Mouse (Mus musculus) gastrocnemius, adult 2 months (tissue): ENCODE data around the gene Il31. TPM values are rescaled to one million over a fixed set of nuclear protein-coding genes. Genes with fewer than 3 reads are reported as not detected.

ENCODE experiments used
- DNase-seq: peaks from one replicate; pipeline ENCODE4 v3.0.0; 2022
- H3K27ac ChIP-seq: fragments of 200-600 bp; 2 replicates; pipeline ENCODE4 v1.8.1; 2022; ENCODE audit warnings: mild to moderate bottlenecking
- H3K4me3 ChIP-seq: fragments of 200-600 bp; 2 replicates; pipeline ENCODE4 v1.8.1; 2022; ENCODE audit warnings: mild to moderate bottlenecking, moderate library complexity
- CTCF ChIP-seq: fragments of 200-600 bp; IDR thresholded peaks from 2 replicates; pipeline ENCODE4 v1.8.1; 2022; ENCODE audit warnings: antibody characterized with exemption, mild to moderate bottlenecking, moderate library complexity
- intact Hi-C: fragments of 180-260 bp; cut with DNase I; formaldehyde crosslinking; loops from one replicate; pipeline ENCODE4 v1.15.1; 2025
- microRNA-seq: library from miRNA; unstranded; fragments of <30 nt; microRNA quantifications from one replicate; pipeline ENCODE4 v1.2.0, GENCODE M21; 2021
- total RNA-seq, 2 experiments: library from RNA; stranded (reverse); gene quantifications; 2 replicates each; pipeline ENCODE4 v1.2.3; 2021

Gene Il31
- total RNA-seq, 2 experiments from 2014 or later = not detected

DNA sequence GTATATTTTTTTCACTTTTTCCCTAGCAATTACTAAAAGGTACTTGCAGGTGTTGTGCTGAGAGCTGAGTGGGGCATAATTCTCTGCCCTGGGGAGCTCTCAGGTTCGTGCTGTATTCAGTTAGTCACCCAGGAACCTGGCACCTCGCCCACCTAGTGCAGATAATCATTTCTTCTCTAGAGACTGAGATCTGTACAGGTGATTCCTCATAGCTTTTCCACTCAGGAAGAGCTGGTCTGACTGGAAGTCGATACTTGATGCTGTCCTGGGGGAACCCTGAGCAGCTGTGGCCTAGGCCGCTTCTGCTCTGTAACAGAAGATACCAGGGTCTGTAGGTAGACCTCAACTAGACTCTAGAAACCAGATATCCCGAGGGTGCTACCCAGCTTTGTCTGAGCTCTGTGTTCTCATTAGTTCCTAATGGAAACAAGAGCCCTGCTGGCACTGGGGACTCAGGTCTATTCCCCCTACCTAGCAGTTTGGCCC lies 44.4 kb downstream of the Il31 start:
- Histone ChIP-seq H3K27ac (no peak overlapping the region), H3K4me3 (no peak overlapping the region)
- no peak for DNase-seq
- intact Hi-C loops = loop anchor here (1.0 to 10.0 kb wide), 4 partner anchors 58 to 190 kb away; partner anchors contain the start of gene Wdr66
- TF ChIP-seq CTCF = no peak

DNA sequence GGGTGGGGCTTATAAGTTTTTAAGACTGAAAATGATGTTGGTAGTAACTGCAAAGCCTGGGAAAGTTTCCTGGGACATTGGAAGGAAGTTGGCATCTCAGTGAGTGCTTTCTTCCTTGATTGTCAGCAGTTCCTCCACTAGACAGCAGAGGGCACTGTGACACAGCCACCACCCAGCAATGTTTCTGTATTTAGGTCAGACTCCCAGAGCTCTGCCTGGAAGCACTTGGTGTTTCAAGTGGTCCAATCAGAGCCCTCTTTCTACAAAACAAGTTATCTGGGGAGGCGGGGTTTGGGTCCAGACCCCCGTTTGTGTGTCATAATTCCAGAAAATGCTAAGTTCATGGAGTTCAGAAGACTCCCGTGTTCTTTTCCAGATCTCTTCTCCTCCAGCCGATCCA lies 45.2 kb downstream of the Il31 start:
- H3K4me3 ChIP-seq = no peak overlapping the region
- H3K27ac ChIP-seq = peak overlapping the region; percentile 39; the same call in 1 of the 2 replicates
- intact Hi-C loops = loop anchor here (1.0 to 10.0 kb wide), 4 partner anchors 59 to 189 kb away; partner anchors contain the start of gene Wdr66
- no peak; the same call in 1 of the 2 replicates for TF ChIP-seq CTCF
- peak; percentile 73 for DNase-seq

DNA sequence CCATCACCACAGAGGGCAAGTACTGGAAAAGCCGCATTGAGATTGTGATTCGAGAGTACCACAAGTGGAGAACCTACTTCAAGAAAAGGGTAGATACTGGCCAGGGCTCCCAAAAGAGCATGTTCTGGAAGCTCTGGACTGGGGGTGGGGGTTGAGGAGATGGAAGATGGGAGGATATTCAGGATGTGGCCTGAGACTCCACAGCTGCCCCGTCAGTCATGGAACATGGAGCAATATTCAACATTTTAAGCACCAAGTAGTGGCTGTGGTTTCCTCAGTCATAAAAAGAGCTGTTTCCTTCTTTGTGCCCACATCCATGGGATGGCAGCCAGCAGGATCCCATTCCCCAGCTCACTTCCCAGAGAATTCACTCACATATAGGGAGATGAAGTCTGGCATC lies 47.0 kb downstream of the Il31 start:
- no peak for DNase-seq
- intact Hi-C loops = loop anchor here (5.0 to 10.0 kb wide), 2 partner anchors 170 to 187 kb away; partner anchors contain the start of gene Wdr66
- no peak overlapping the region for H3K4me3 ChIP-seq
- TF ChIP-seq CTCF = no peak
- no peak overlapping the region for H3K27ac ChIP-seq

DNA sequence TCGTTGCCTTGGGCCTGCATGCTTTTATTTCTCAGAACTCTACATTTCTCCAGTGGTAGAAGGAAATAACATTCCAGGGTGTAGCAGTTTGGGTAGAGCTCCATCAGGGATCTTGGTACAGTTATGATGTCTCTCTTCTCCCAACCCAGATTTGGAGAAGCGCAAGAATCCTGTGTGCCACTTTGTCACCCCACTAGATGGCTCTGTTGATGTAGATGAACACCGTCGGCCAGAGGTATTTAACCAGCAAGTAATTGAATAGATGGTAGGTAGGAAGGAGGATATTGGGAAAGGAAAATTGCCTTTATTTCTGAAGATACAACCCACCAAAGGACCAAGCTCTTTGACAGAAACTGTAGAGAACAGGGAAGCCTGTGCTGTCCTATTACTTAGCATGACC lies 48.6 kb downstream of the Il31 start:
- Histone ChIP-seq H3K4me3 (no peak overlapping the region; the same call in 1 of the 2 replicates), H3K27ac (peak overlapping the region; percentile 85)
- no peak for DNase-seq
- TF ChIP-seq CTCF = peak; percentile 18; the same call in 1 of the 2 replicates
- intact Hi-C loops = loop anchor here (5.0 to 10.0 kb wide), 2 partner anchors 172 to 186 kb away; partner anchors contain the start of gene Wdr66

DNA sequence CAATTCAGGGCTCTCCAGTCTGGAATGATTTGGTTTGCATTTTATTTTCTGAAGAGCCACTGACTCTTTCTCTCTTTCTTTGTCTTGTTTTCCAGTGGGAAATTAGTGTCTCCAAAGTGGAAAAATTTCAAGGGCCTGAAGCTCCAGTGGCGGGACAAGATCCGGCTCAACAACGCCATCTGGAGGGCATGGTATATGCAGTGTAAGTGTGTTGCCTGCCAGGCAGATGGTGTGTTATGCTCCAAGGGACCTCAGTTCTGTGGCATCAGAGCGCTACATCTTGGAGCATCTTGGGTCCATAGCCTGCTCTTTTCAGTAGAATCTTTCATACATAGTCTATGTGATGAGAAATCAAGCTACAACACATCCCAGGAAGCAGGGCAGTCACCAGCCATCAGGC lies 49.3 kb downstream of the Il31 start:
- TF ChIP-seq CTCF = peak; percentile 59
- peak; percentile 57 for DNase-seq
- intact Hi-C loops = loop anchor here (5.0 to 10.0 kb wide), 2 partner anchors 172 to 185 kb away; partner anchors contain the start of gene Wdr66

DNA sequence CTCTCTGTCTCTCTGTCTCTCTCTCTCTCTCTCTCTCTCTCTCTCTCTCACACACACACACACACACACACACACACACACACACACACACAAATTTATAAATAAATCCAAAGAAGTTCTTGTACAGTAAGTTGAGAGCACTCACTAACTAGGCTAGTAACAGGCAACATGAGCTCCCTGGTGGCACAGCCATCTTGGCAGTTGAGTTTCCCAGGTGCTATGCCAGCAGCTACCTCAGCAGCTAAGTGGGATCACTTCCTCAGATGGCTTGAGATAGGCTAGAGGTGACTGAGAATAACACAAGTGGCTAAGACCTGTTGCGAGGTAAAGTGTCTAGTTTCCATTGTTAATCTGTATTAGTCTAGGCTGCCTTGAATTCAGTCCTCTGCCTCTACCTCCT lies 50.0 kb downstream of the Il31 start:
- intact Hi-C loops = no loop called here
- peak overlapping the region; percentile 85 for H3K27ac ChIP-seq
- no peak for TF ChIP-seq CTCF
- DNase-seq = peak; percentile 83
- H3K4me3 ChIP-seq = no peak overlapping the region; the same call in 1 of the 2 replicates

More for the DNA sequence above, 49.3 kb downstream of the Il31 start:
- Histone ChIP-seq H3K27ac (peak overlapping the region; percentile 85), H3K4me3 (peak overlapping the region; percentile 2; the same call in 1 of the 2 replicates)

DNA sequence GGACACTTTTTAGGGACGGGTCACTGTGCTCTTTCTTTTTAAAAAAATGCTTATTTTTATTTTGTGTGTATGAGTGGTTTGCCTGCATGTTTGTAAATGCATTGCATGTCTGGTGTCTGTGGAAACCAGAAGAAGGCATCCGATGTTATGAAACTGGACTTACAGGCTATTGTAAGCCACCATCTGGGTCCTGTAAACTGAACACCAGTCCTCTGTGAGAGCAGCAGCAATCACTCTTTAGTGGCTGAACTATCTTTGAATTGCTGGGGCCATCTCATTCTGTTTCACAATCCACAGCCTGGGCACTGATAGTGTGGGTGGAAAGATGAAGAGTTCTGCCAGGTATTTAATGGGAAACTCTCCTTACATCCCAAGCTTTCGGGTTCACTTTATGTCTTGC lies 50.9 kb downstream of the Il31 start:
- DNase-seq = peak; percentile 5
- H3K4me3 ChIP-seq = no peak overlapping the region
- H3K27ac ChIP-seq = peak overlapping the region; percentile 85
- intact Hi-C loops = no loop called here
- no peak for TF ChIP-seq CTCF

DNA sequence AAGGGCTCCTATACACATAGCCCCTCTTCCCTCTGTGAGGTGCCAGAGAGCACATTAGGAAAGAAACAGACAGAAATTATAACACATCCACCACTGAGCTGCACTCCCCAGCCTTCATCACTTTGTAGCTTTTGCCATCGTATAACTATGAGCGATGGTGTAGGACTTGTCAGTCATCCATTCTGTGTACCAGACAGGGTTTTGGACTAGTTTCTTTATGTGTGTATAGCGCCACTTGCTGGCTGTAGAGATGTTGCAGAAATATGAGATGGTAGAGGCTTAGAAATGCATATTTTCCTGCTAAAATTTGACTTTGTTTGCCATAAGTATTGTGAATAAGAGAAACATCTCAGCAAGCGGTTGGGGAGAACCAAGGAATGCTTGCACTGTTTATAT lies 52.5 kb downstream of the Il31 start:
- intact Hi-C loops = loop anchor here (1.0 to 2.0 kb wide), 2 partner anchors 59 to 68 kb away; no protein-coding TSS in a partner anchor

DNA sequence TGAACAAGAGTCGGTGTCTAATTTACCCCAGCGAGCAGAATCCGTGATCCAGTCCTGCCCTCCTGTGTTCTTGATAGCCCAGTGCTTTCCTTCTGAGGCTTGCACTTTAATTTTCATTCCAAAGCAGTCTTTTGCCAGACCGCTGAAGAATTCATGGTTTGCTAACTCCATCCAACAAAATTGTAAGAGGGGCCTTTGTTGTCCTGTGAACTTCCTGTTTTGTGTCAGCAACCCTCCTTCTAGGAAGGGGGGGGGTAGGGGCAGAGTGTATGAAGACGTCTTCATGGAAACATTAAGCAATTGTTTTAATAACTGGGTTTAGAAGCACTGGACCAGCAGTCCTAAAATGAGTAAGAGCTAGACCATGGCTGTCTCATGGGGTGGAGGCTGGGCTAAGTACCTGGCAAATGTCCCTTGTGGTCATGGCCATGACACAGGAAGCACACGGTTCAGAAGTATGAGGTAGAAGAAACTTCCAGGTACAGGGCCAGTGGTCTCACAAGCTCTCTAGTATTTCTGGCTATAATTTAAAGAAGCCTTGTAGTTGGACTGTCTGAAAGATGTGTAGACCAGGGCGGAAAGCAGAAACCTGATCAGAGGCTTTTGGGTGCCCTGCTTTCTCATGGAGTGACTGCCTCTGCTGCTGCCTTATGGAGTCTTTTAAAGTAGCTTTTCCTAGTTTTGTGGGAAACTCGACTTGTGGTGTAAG lies 53.1 kb downstream of the Il31 start:
- peak overlapping the region; percentile 85 for H3K27ac ChIP-seq
- intact Hi-C loops = loop anchor here (1.0 to 2.0 kb wide), 2 partner anchors 59 to 67 kb away; no protein-coding TSS in a partner anchor
- peak overlapping the region; percentile 35 for H3K4me3 ChIP-seq
- peak; percentile 54 for TF ChIP-seq CTCF
- DNase-seq = no peak

More for the DNA sequence above, 52.5 kb downstream of the Il31 start:
- peak; percentile 47 for DNase-seq
- TF ChIP-seq CTCF = peak; percentile 86
- Histone ChIP-seq H3K4me3 (peak overlapping the region; percentile 35; the same call in 1 of the 2 replicates), H3K27ac (peak overlapping the region; percentile 85)

DNA sequence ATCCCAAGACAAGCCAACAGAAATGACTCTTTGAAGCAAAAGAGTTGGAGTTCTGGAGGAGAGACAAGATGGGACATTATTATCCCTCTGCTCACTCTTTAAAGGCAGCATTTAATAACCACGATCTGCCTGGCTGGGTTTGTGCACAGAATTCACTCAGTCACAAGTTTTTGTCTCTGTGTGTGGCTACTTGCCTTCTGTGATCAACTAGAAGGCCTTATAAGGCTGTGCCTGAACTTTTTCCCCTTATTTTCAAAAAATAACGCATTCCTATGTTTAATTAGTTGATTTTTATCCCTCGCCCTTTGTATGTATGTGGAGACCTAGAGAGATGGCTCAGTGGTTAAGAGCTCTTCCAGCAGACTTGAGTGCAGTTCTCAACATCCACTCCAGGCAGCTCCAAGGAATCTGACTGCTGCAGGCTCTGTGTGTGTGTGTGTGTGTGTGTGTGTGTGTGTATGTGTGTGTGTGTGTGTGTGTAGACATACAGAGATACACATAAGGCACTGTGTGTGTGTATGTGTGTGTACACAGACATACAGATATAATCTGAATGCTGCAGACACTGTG lies 56.9 kb downstream of the Il31 start:
- H3K4me3 ChIP-seq = no peak overlapping the region; the same call in 1 of the 2 replicates
- intact Hi-C loops = loop anchor here (5.0 kb wide), 1 partner anchor 40 kb away; the partner anchor contains the start of gene Mlxip
- peak overlapping the region; percentile 48 for H3K27ac ChIP-seq
- TF ChIP-seq CTCF = no peak
- no peak for DNase-seq

DNA sequence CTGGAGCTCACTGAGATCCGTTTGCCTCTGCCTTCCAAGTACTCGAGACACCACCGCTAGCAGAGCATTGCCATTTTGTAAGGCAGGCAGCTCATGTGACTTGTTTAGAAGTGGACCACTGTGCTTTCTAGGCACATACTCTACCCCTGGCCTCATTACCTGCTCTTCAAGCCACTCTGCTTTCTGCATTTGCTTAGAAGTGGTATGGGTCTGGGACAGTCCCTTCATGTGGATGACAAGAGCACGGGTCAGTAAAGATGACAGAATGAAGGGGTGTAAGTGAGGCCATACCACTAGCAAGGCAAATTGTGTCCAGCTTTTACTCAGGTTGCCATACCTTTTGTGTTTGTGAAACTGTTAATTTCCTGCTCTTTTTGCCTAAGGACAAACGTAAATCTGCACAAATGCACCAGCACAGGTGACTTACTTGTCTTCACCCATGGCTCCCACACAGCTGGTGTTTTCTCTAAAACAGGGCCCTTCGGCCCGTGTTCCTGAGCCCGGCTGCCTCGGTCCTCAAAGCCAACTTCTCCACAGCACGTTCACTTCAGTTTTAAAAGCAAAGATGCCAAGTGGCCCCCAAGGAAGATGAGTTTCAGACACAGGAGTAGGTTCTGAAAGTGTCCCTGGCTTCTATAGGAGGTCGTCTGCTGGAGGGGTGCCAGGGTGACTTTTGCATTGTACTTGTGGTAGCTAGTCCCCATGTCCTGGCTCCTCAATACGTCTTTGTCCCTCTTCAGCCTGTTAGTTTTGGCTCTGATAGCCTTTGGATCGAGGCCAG lies 57.6 kb downstream of the Il31 start:
- Histone ChIP-seq H3K27ac (peak overlapping the region; percentile 48), H3K4me3 (peak overlapping the region; percentile 11; the same call in 1 of the 2 replicates)
- intact Hi-C loops = loop anchor here (5.0 kb wide), 1 partner anchor 39 kb away; the partner anchor contains the start of gene Mlxip
- no peak for TF ChIP-seq CTCF
- DNase-seq = peak; percentile 78

Small RNA genes within 50 kb of the gene (microRNA-seq; reads per million reads assigned to microRNA genes)
- gene Mir7647 = not detected

Other genes with a start within 250 kb of the Il31 start
- gene Wdr66, start 237.4 kb downstream of the Il31 start, total RNA-seq = 1 to 10 TPM in 1 of 2 experiments, under 1 TPM in 1; 0.56 to 1.5 TPM
- gene Bcl7a, start 145.7 kb downstream of the Il31 start, total RNA-seq = 10 to 100 TPM in 1 of 2 experiments, 1 to 10 TPM in 1; 4.9 to 10.7 TPM
- gene Mlxip, start 94.7 kb downstream of the Il31 start, total RNA-seq = 10 to 100 TPM; 55.7 to 66.0 TPM
- gene Lrrc43, start 184 bp downstream of the Il31 start, total RNA-seq = not detected
- gene B3gnt4, start 21.0 kb upstream of the Il31 start, total RNA-seq = not detected
- 10 to 100 TPM; 37.7 to 47.7 TPM for gene Diablo, start 34.7 kb upstream of the Il31 start, total RNA-seq
- under 1 TPM in 1 of 2 experiments, not detected in 1; 0.36 TPM for gene Gm49027, start 36.0 kb upstream of the Il31 start, total RNA-seq
- 10 to 100 TPM; 34.0 to 36.7 TPM for gene Vps33a, start 83.5 kb upstream of the Il31 start, total RNA-seq
- 100 to 1,000 TPM; 286 to 331 TPM for gene Clip1, start 195.1 kb upstream of the Il31 start, total RNA-seq
- 10 to 100 TPM; 17.1 to 22.0 TPM for gene Zcchc8, start 231.6 kb upstream of the Il31 start, total RNA-seq